Mouse (Mus musculus): ENCODE data around the gene Lrrc36. TPM values are rescaled to one million over a fixed set of nuclear protein-coding genes. Genes with fewer than 3 reads are reported as not detected.

The Lrrc36 gene
- polyA plus RNA-seq, 1 experiment from 2014 or later, result 0.17 TPM

- Histone ChIP-seq H3K27me3 (ENCODE audit: insufficient read depth, low read length) (peaks cover under 1% of the 10 kb centered on the region; the same call in 1 of the 2 replicates), H3K4me3 (ENCODE audit: low read length) (no peak overlapping the region), H3K4me1 (ENCODE audit: insufficient read depth, low read length) (no peaks in the 10 kb centered on the region), H3K27ac (ENCODE audit: low read length) (no peak overlapping the region), H3K4me2 (replicated peaks; ENCODE audit: low read depth, low read length) (no peak overlapping the region), H3K9ac (replicated peaks; ENCODE audit: low read length) (no peak overlapping the region), H3K36me3 (ENCODE audit: insufficient read depth, low read length) (no peaks in the 10 kb centered on the region), H3K9me3 (ENCODE audit: low read length) (no peaks in the 10 kb centered on the region)
- WGBS, result 92% methylated on average over 4 of the region's 4 CpGs
- ATAC-seq (ENCODE audit: low FRiP score, low TSS enrichment), result no peak
Observed at GRCm38 (mm10) chr8:105419800-105420199, 6.4 kb downstream of the Lrrc36 start.

DNA sequence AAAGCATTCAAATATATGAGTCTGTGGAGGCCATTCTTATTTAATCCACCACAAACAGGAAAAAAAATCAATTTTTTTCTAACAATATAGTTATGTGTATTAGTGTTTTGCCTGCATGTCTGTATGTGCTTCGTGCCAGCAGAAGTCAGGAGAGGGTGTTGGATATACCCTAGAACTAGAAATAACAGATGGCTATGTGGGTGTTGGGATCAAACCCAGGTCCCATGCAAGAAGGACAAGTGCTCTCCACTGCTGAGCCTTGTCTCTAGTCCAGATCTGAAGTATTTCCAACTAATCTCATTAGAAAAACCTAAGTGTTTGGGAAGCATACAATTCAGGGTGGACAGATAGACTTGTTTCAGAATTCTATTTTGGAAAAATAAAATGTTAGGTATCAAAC, 8.6 kb downstream of the Lrrc36 start:
- H3K9ac ChIP-seq (replicated peaks; ENCODE audit: low read length), result no peak overlapping the region
- H3K4me2 ChIP-seq (replicated peaks; ENCODE audit: low read depth, low read length), result no peak overlapping the region
- ATAC-seq (ENCODE audit: low FRiP score, low TSS enrichment), result no peak
- no peak overlapping the region for H3K4me3 ChIP-seq (ENCODE audit: low read length)
- no peaks in the 10 kb centered on the region for H3K9me3 ChIP-seq (ENCODE audit: low read length)
- H3K36me3 ChIP-seq (ENCODE audit: insufficient read depth, low read length), result no peaks in the 10 kb centered on the region
- H3K27me3 ChIP-seq (ENCODE audit: insufficient read depth, low read length), result no peaks in the 10 kb centered on the region
- no peaks in the 10 kb centered on the region for H3K4me1 ChIP-seq (ENCODE audit: insufficient read depth, low read length)
- WGBS, result 79% methylated on average over 1 of the region's 1 CpGs
- H3K27ac ChIP-seq (ENCODE audit: low read length), result no peak overlapping the region

DNA sequence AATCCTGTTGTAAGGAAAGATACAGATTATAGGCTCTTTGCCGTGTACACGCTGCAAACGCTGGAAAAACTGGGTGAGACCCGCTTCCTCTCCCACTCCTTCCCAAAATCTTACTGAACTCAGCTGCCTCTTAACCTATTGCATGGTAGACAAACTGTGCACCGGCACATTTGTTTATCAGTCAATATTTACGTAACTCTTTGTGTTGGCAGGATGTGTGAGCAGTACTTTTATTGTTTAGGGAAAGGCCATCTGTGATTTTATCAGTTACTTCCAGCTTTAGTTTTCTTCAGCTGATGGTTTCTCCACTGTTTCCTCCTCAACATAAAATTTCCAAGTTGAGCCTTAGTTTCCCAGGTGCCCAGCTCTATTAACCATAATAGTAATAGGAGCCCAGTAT, 13.5 kb downstream of the Lrrc36 start:
- Histone ChIP-seq H3K9me3 (ENCODE audit: low read length) (no peaks in the 10 kb centered on the region), H3K4me3 (ENCODE audit: low read length) (no peak overlapping the region), H3K9ac (replicated peaks; ENCODE audit: low read length) (no peak overlapping the region), H3K27me3 (ENCODE audit: insufficient read depth, low read length) (no peaks in the 10 kb centered on the region), H3K4me1 (ENCODE audit: insufficient read depth, low read length) (no peaks in the 10 kb centered on the region), H3K27ac (ENCODE audit: low read length) (no peak overlapping the region), H3K4me2 (replicated peaks; ENCODE audit: low read depth, low read length) (no peak overlapping the region), H3K36me3 (ENCODE audit: insufficient read depth, low read length) (no peaks in the 10 kb centered on the region)
- no peak for ATAC-seq (ENCODE audit: low FRiP score, low TSS enrichment)
- WGBS, result 56% methylated on average over 6 of the region's 6 CpGs

GRCm38 (mm10) chr8:105431743-105432515, 18.6 kb downstream of the Lrrc36 start:
- Histone ChIP-seq H3K27ac (ENCODE audit: low read length) (no peak overlapping the region), H3K4me2 (replicated peaks; ENCODE audit: low read depth, low read length) (no peak overlapping the region), H3K36me3 (ENCODE audit: insufficient read depth, low read length) (no peaks in the 10 kb centered on the region), H3K4me1 (ENCODE audit: insufficient read depth, low read length) (0 out of 2 replicates have a peak, but pooled peaks cover 2% of the 10 kb centered on the region), H3K4me3 (ENCODE audit: low read length) (no peak overlapping the region), H3K27me3 (ENCODE audit: insufficient read depth, low read length) (no peaks in the 10 kb centered on the region), H3K9ac (replicated peaks; ENCODE audit: low read length) (no peak overlapping the region), H3K9me3 (ENCODE audit: low read length) (no peaks in the 10 kb centered on the region)
- WGBS, result 65% methylated on average over 7 of the region's 7 CpGs
- no peak for ATAC-seq (ENCODE audit: low FRiP score, low TSS enrichment)

DNA sequence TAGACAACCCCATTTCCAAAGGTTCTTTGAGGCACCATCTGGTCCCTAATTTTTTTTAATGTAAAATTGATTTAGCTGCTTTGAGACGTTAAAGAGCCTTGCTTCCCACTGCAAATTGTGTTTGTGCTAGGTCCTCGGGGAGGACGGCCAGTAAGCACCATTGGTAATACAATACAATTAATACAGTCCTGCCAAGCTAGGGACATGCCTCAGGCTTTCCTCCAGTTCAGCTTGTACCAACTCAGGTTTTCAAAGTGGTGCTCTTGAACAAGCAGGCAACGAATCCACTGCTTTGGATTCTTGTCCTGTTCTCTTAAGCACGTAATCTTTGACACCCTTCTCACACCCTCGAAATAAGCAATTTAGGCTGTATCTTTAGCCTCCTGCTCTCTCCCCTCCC, 19.6 kb downstream of the Lrrc36 start:
- no peak overlapping the region for H3K4me3 ChIP-seq (ENCODE audit: low read length)
- no peaks in the 10 kb centered on the region for H3K27me3 ChIP-seq (ENCODE audit: insufficient read depth, low read length)
- no peak overlapping the region for H3K9ac ChIP-seq (replicated peaks; ENCODE audit: low read length)
- H3K27ac ChIP-seq (ENCODE audit: low read length), result no peak overlapping the region
- 40% methylated on average over 6 of the region's 6 CpGs for WGBS
- no peak overlapping the region for H3K4me2 ChIP-seq (replicated peaks; ENCODE audit: low read depth, low read length)
- no peaks in the 10 kb centered on the region for H3K36me3 ChIP-seq (ENCODE audit: insufficient read depth, low read length)
- ATAC-seq (ENCODE audit: low FRiP score, low TSS enrichment), result no peak
- no peaks in the 10 kb centered on the region for H3K9me3 ChIP-seq (ENCODE audit: low read length)
- 0 out of 2 replicates have a peak, but pooled peaks cover 2% of the 10 kb centered on the region for H3K4me1 ChIP-seq (ENCODE audit: insufficient read depth, low read length)

GRCm38 (mm10) chr8:105433511-105433910, 20.1 kb downstream of the Lrrc36 start:
- no peak overlapping the region for H3K4me3 ChIP-seq (ENCODE audit: low read length)
- no peak overlapping the region for H3K27ac ChIP-seq (ENCODE audit: low read length)
- H3K9me3 ChIP-seq (ENCODE audit: low read length), result no peaks in the 10 kb centered on the region
- WGBS, result 55% methylated on average over 5 of the region's 5 CpGs
- H3K36me3 ChIP-seq (ENCODE audit: insufficient read depth, low read length), result no peaks in the 10 kb centered on the region
- no peaks in the 10 kb centered on the region for H3K27me3 ChIP-seq (ENCODE audit: insufficient read depth, low read length)
- no peak overlapping the region for H3K4me2 ChIP-seq (replicated peaks; ENCODE audit: low read depth, low read length)
- no peak overlapping the region for H3K9ac ChIP-seq (replicated peaks; ENCODE audit: low read length)
- H3K4me1 ChIP-seq (ENCODE audit: insufficient read depth, low read length), result 0 out of 2 replicates have a peak, but pooled peaks cover 2% of the 10 kb centered on the region
- ATAC-seq (ENCODE audit: low FRiP score, low TSS enrichment), result no peak

DNA sequence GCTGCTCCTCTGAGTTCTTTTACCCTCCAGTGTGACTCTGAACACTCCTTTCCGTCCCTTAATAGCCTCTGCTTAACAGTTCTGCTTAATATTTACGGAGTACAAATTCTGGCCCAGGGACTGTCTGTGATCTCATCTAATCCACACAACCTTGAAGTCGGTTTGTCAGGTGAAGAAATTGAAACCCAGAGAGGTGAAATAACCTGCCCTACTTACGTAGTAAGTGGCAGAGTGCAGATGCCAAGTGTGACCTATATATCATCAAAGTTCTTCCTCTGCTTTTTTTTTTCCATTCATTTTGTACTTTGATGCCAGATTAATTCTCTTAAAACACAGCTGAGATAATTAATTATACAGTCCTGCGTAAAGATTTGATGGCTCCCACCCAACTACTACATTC, 20.8 kb downstream of the Lrrc36 start:
- H3K4me3 ChIP-seq (ENCODE audit: low read length), result no peak overlapping the region
- no peak overlapping the region for H3K4me2 ChIP-seq (replicated peaks; ENCODE audit: low read depth, low read length)
- H3K9ac ChIP-seq (replicated peaks; ENCODE audit: low read length), result no peak overlapping the region
- no peak overlapping the region for H3K27ac ChIP-seq (ENCODE audit: low read length)
- ATAC-seq (ENCODE audit: low FRiP score, low TSS enrichment), result no peak
- H3K4me1 ChIP-seq (ENCODE audit: insufficient read depth, low read length), result 0 out of 2 replicates have a peak, but pooled peaks cover 2% of the 10 kb centered on the region
- WGBS, result 34% methylated on average over 5 of the region's 5 CpGs
- no peaks in the 10 kb centered on the region for H3K36me3 ChIP-seq (ENCODE audit: insufficient read depth, low read length)
- no peaks in the 10 kb centered on the region for H3K27me3 ChIP-seq (ENCODE audit: insufficient read depth, low read length)
- H3K9me3 ChIP-seq (ENCODE audit: low read length), result no peaks in the 10 kb centered on the region

GRCm38 (mm10) chr8:105436218-105436617, 22.8 kb downstream of the Lrrc36 start:
- H3K27me3 ChIP-seq (ENCODE audit: insufficient read depth, low read length), result no peaks in the 10 kb centered on the region
- ATAC-seq (ENCODE audit: low FRiP score, low TSS enrichment), result no peak
- 0 out of 2 replicates have a peak, but pooled peaks cover 2% of the 10 kb centered on the region for H3K4me1 ChIP-seq (ENCODE audit: insufficient read depth, low read length)
- no peak overlapping the region for H3K4me3 ChIP-seq (ENCODE audit: low read length)
- no peak overlapping the region for H3K9ac ChIP-seq (replicated peaks; ENCODE audit: low read length)
- H3K27ac ChIP-seq (ENCODE audit: low read length), result no peak overlapping the region
- no peak overlapping the region for H3K4me2 ChIP-seq (replicated peaks; ENCODE audit: low read depth, low read length)
- H3K36me3 ChIP-seq (ENCODE audit: insufficient read depth, low read length), result no peaks in the 10 kb centered on the region
- H3K9me3 ChIP-seq (ENCODE audit: low read length), result no peaks in the 10 kb centered on the region
- 70% methylated on average over 5 of the region's 5 CpGs for WGBS

GRCm38 (mm10) chr8:105437078-105437748, 23.8 kb downstream of the Lrrc36 start:
- Histone ChIP-seq H3K4me3 (ENCODE audit: low read length) (no peak overlapping the region), H3K4me1 (ENCODE audit: insufficient read depth, low read length) (0 out of 2 replicates have a peak, but pooled peaks cover 2% of the 10 kb centered on the region), H3K4me2 (replicated peaks; ENCODE audit: low read depth, low read length) (no peak overlapping the region), H3K9me3 (ENCODE audit: low read length) (no peaks in the 10 kb centered on the region), H3K36me3 (ENCODE audit: insufficient read depth, low read length) (no peaks in the 10 kb centered on the region), H3K27me3 (ENCODE audit: insufficient read depth, low read length) (no peaks in the 10 kb centered on the region), H3K9ac (replicated peaks; ENCODE audit: low read length) (no peak overlapping the region), H3K27ac (ENCODE audit: low read length) (no peak overlapping the region)
- no peak for ATAC-seq (ENCODE audit: low FRiP score, low TSS enrichment)
- WGBS, result 76% methylated on average over 5 of the region's 5 CpGs

DNA sequence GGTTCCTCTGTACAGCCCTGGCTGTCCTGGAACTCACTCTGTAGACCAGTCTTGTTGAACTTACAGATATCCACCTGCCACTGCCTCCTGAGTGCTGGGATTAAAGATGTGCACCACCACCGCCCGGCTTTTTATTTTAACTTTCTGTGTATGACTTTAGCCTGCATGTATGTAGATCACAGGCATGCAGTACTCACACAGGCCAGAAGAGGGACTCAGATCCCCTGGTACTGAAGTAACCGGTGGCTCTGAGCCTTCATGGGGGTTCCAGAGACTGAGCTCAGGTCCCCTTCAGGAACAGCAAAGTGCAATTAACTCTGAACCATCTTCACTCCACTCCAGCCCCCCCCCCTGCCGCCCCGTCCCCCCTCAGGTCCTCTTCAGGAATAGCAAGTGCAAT, 25.5 kb downstream of the Lrrc36 start:
- Histone ChIP-seq H3K4me1 (ENCODE audit: insufficient read depth, low read length) (no peaks in the 10 kb centered on the region), H3K9me3 (ENCODE audit: low read length) (no peaks in the 10 kb centered on the region), H3K27me3 (ENCODE audit: insufficient read depth, low read length) (no peaks in the 10 kb centered on the region), H3K36me3 (ENCODE audit: insufficient read depth, low read length) (no peaks in the 10 kb centered on the region), H3K9ac (replicated peaks; ENCODE audit: low read length) (no peak overlapping the region), H3K4me3 (ENCODE audit: low read length) (no peak overlapping the region), H3K27ac (ENCODE audit: low read length) (no peak overlapping the region), H3K4me2 (replicated peaks; ENCODE audit: low read depth, low read length) (no peak overlapping the region)
- ATAC-seq (ENCODE audit: low FRiP score, low TSS enrichment), result no peak
- 47% methylated on average over 5 of the region's 5 CpGs for WGBS
